Mouse (Mus musculus) CH12.LX (cell line): ENCODE data around the gene Dusp3.

Experiments used
- CTCF ChIP-seq, 2 experiments: IDR thresholded peaks in 1 of 2; conservative IDR thresholded peaks in 1 of 2; 2 replicates each; pipeline ENCODE4 v1.5.1; 2011 to 2012; ENCODE audit warnings: low read depth in 2 of 2, low read length in 2 of 2, improper control_type of control experiment in 1 of 2, inconsistent platforms in 1 of 2, mild to moderate bottlenecking in 1 of 2, moderate library complexity in 1 of 2
- E2F4 ChIP-seq: IDR thresholded peaks from 2 replicates; pipeline ENCODE4 v1.6.1; 2011; ENCODE audit warnings: low read depth, low read length, improper control_type of control experiment; ENCODE audit not compliant: insufficient replicate concordance
- EP300 ChIP-seq: IDR thresholded peaks from 2 replicates; pipeline ENCODE4 v1.6.1; 2011; ENCODE audit warnings: low read length, improper control_type of control experiment
- IRF4 ChIP-seq: IDR thresholded peaks from 2 replicates; pipeline ENCODE4 v1.6.1; 2014; ENCODE audit warnings: low read depth, mild to moderate bottlenecking, inconsistent platforms, low read length, improper control_type of control experiment
- MAFK ChIP-seq: IDR thresholded peaks from 2 replicates; pipeline ENCODE4 v1.6.1; 2011; ENCODE audit warnings: low read length, improper control_type of control experiment; ENCODE audit not compliant: insufficient replicate concordance
- NRF1 ChIP-seq: IDR thresholded peaks from 2 replicates; pipeline ENCODE4 v1.6.1; 2014; ENCODE audit warnings: low read depth, mild to moderate bottlenecking, inconsistent platforms, low read length, improper control_type of control experiment, moderate library complexity
- POLR2A ChIP-seq: IDR thresholded peaks from 2 replicates; pipeline ENCODE4 v1.6.1; 2011; ENCODE audit warnings: low read depth, mild to moderate bottlenecking, improper control_type of control experiment, low read length
- RAD21 ChIP-seq: IDR thresholded peaks from 2 replicates; pipeline ENCODE4 v1.6.1; 2011; ENCODE audit warnings: low read depth, mild to moderate bottlenecking, low read length, improper control_type of control experiment, moderate library complexity
- TCF12 ChIP-seq: IDR thresholded peaks from 2 replicates; pipeline ENCODE4 v1.6.1; 2014; ENCODE audit warnings: low read depth, mild to moderate bottlenecking, inconsistent platforms, low read length, improper control_type of control experiment
- ZC3H11A ChIP-seq: IDR thresholded peaks from 2 replicates; pipeline ENCODE4 v1.6.1; 2012; ENCODE audit warnings: low read depth, mild to moderate bottlenecking, inconsistent platforms, low read length, improper control_type of control experiment
- ZNF384 ChIP-seq: IDR thresholded peaks from 2 replicates; pipeline ENCODE4 v1.6.1; 2012; ENCODE audit warnings: low read depth, low read length, improper control_type of control experiment, inconsistent platforms

DNA sequence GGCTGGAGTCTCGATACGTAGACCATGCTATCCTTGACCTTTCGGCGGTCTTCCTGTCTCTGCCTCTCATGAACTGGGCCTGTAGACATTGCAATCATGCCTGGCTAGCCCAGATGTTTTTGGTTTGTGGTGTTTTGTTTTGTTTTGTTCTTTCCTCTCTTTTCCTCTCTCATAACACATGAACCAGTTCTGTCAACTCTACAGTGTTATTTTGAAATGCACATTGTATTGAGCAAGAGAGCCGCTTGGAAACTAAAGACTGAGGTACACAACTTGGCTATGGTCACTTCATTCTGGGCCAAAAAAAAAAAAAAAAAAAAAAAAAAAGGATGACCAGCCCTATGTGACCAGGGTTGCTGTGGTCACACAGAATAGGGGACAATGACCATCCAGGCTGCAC, 14.2 kb downstream of the Dusp3 start:
- TF ChIP-seq POLR2A, result no peak
- TF ChIP-seq IRF4, result no peak
- no peak for TF ChIP-seq MAFK
- TF ChIP-seq CTCF (conservative IDR thresholded peaks at IDR 0.05 in 1 of 2, IDR thresholded peaks at IDR 0.05 in 1 of 2; ENCODE audit: low read depth in 2 of 2, low read length in 2 of 2), result no peak
- TF ChIP-seq TCF12, result no peak
- TF ChIP-seq E2F4, result no peak
- TF ChIP-seq ZNF384, result no peak
- TF ChIP-seq ZC3H11A, result no peak
- no peak for TF ChIP-seq NRF1
- no peak for TF ChIP-seq EP300
- TF ChIP-seq RAD21, result no peak
